Comparison of ENCODE assay signal across 16 mouse cellular contexts in genomic region chr15:97259968-97260597, GRCm38 (mm10).
"Had no signal": no experiment of that assay in that cellular context is flagged by ENCODE, and none has a peak within 500 bp of the region (broad histone marks: within the 10 kb centered on the region; RNA-seq: fewer than 3 reads in every experiment).

No protein-coding gene starts in this region.

- H3K36me3 ChIP-seq: intestine, embryonic 15.5 days; limb, embryonic 15.5 days; liver, embryonic 15.5 days; midbrain, embryonic 12.5 days; stomach, embryonic 15.5 days had no signal

- H3K27ac ChIP-seq: intestine, embryonic 15.5 days; limb, embryonic 15.5 days; liver, embryonic 15.5 days; midbrain, embryonic 12.5 days; stomach, embryonic 15.5 days had no signal

- DNase-seq: kidney, adult 18-20 months; kidney, postnatal 10 days; lung, postnatal 10 days; lung, postnatal 4 days; right cerebral cortex, adult 18-20 months; right cerebral cortex, postnatal 25 days; spleen, adult 18-20 months; thymus, postnatal 14 days had no signal

- H3K9me3 ChIP-seq: intestine, embryonic 15.5 days; limb, embryonic 15.5 days; liver, embryonic 15.5 days; midbrain, embryonic 12.5 days; stomach, embryonic 15.5 days had no signal

- ATAC-seq: intestine, embryonic 15.5 days; midbrain, embryonic 16.5 days had no signal

- H3K9ac ChIP-seq: intestine, embryonic 15.5 days; limb, embryonic 15.5 days; liver, embryonic 15.5 days; lung, embryonic 14.5 days; midbrain, embryonic 12.5 days; stomach, embryonic 15.5 days had no signal

- H3K4me2 ChIP-seq: intestine, embryonic 15.5 days; limb, embryonic 15.5 days; liver, embryonic 15.5 days; lung, embryonic 14.5 days; midbrain, embryonic 12.5 days; stomach, embryonic 15.5 days had no signal

- H3K27me3 ChIP-seq: intestine, embryonic 15.5 days; limb, embryonic 15.5 days; liver, embryonic 15.5 days; megakaryocyte, embryonic 14.5 days; midbrain, embryonic 12.5 days; stomach, embryonic 15.5 days had no signal

- H3K4me3 ChIP-seq: intestine, embryonic 15.5 days; limb, embryonic 15.5 days; liver, embryonic 15.5 days; megakaryocyte, embryonic 14.5 days; midbrain, embryonic 12.5 days; stomach, embryonic 15.5 days had no signal

- H3K4me1 ChIP-seq: liver, embryonic 15.5 days; megakaryocyte, embryonic 14.5 days; midbrain, embryonic 12.5 days had no signal
